Mouse (Mus musculus): ENCODE measurements around the gene Helt. TPM values are rescaled to one million over a fixed set of nuclear protein-coding genes. Genes with fewer than 3 reads are reported as not detected.
"Not testable (repeated sequence)": the region's sequence is repeated elsewhere in the genome, so short reads cannot be mapped to it uniquely, and the experiment has no call there.

Helt gene
- total and polyA plus RNA-seq, 3 experiments = not detected

- Histone ChIP-seq H3K9ac (ENCODE audit: insufficient read depth, low read depth) (no peak overlapping the region), H3K36me3 (replicated peaks in 1 of 2; ENCODE audit: control insufficient read depth in 1 of 2, insufficient read depth in 1 of 2, low read length in 1 of 2) (no peaks in the 10 kb centered on the region), H3K9me3 (replicated peaks; ENCODE audit: low read length) (no peaks in the 10 kb centered on the region), H3K4me3 (replicated peaks in 1 of 3; ENCODE audit: low read depth in 2 of 3, low read length in 2 of 3, poor library complexity in 1 of 3) (no peak overlapping the region), H3K4me2 (ENCODE audit: insufficient read depth, low read depth, poor library complexity, severe bottlenecking) (no peak overlapping the region), H3K79me2 (replicated peaks; ENCODE audit: control insufficient read depth, extremely low read depth, insufficient read depth, poor library complexity, severe bottlenecking) (no peaks in the 10 kb centered on the region), H3K27ac (ENCODE audit: insufficient read depth, low read depth) (no peak overlapping the region), H3K4me1 (ENCODE audit: control insufficient read depth in 1 of 2, insufficient read depth in 2 of 2) (peaks cover 0 to 3% of the 10 kb centered on the region in 2 experiments; a peak in 1 of 4 replicates), H3K27me3 (replicated peaks) (no peaks in the 10 kb centered on the region)
- in situ Hi-C loops (cut with MboI; ENCODE audit: low pct_ligation_motif_present, low pct_unique_long_range_greater_than_20kb, low sequenced_read_pairs) = no loop called here
- DNase-seq (ENCODE audit: extremely low read depth) = no peak
- TF ChIP-seq E2F4 (IDR thresholded peaks at IDR 0.05; ENCODE audit: insufficient replicate concordance, low read depth, low read length) = no peak
- no peak for TF ChIP-seq NRF1 (IDR thresholded peaks at IDR 0.05; ENCODE audit: low read depth, low read length)
- TF ChIP-seq POLR2AphosphoS2 (IDR thresholded peaks at IDR 0.05; ENCODE audit: low read depth, low read length) = no peak
- TF ChIP-seq TCF12 (IDR thresholded peaks at IDR 0.05; ENCODE audit: low read depth, low read length) = no peak
- TF ChIP-seq POLR2A (IDR thresholded peaks at IDR 0.05; ENCODE audit: low read depth, low read length) = no peak
- no peak for TF ChIP-seq UBTF (IDR thresholded peaks at IDR 0.05; ENCODE audit: low read depth, low read length)
- no peak for TF ChIP-seq CHD2 (IDR thresholded peaks at IDR 0.05; ENCODE audit: low read length)
- no peak for TF ChIP-seq ETS1 (conservative IDR thresholded peaks at IDR 0.05; ENCODE audit: low read depth, low read length)
- TF ChIP-seq MAFK (IDR thresholded peaks at IDR 0.05; ENCODE audit: insufficient replicate concordance, low read length) = no peak
- no peak for TF ChIP-seq ELF1 (IDR thresholded peaks at IDR 0.05; ENCODE audit: low read depth, low read length)
- TF ChIP-seq TBP (conservative IDR thresholded peaks at IDR 0.05; ENCODE audit: low read depth, low read length) = no peak
- TF ChIP-seq JUND (conservative IDR thresholded peaks at IDR 0.05; ENCODE audit: low read depth, low read length) = no peak
- TF ChIP-seq ZMIZ1 (IDR thresholded peaks at IDR 0.05; ENCODE audit: low read depth, low read length) = no peak
- TF ChIP-seq MXI1 (IDR thresholded peaks at IDR 0.05; ENCODE audit: low read depth, low read length) = no peak
- TF ChIP-seq ZC3H11A (IDR thresholded peaks at IDR 0.05; ENCODE audit: low read depth, low read length) = no peak
- no peak for TF ChIP-seq RCOR1 (conservative IDR thresholded peaks at IDR 0.05; ENCODE audit: low read depth, low read length)
- no peak for TF ChIP-seq MEF2A (IDR thresholded peaks at IDR 0.05; ENCODE audit: borderline replicate concordance, low read depth, low read length)
- no peak for TF ChIP-seq EP300 (IDR thresholded peaks at IDR 0.05; ENCODE audit: low read length)
- dilution Hi-C loops (cut with MboI; ENCODE audit: extremely low pct_ligation_motif_present, extremely low pct_unique_long_range_greater_than_20kb, low sequenced_read_pairs) = no loop called here
Measured at GRCm38 (mm10) chr8:46266801-46267200, 27.7 kb downstream of the Helt start.

GRCm38 (mm10) chr8:46264206-46264605 lies 30.3 kb downstream of the Helt start:
- in situ Hi-C loops (cut with MboI; ENCODE audit: low pct_ligation_motif_present, low pct_unique_long_range_greater_than_20kb, low sequenced_read_pairs); H3K9me3 ChIP-seq (replicated peaks; ENCODE audit: low read length); H3K27me3 ChIP-seq (replicated peaks); H3K4me3 ChIP-seq (replicated peaks in 1 of 3; ENCODE audit: low read depth in 2 of 3, low read length in 2 of 3, poor library complexity in 1 of 3); H3K4me2 ChIP-seq (ENCODE audit: insufficient read depth, low read depth, poor library complexity, severe bottlenecking); H3K36me3 ChIP-seq (replicated peaks in 1 of 2; ENCODE audit: control insufficient read depth in 1 of 2, insufficient read depth in 1 of 2, low read length in 1 of 2); dilution Hi-C loops (cut with MboI; ENCODE audit: extremely low pct_ligation_motif_present, extremely low pct_unique_long_range_greater_than_20kb, low sequenced_read_pairs); DNase-seq (ENCODE audit: extremely low read depth); H3K27ac ChIP-seq (ENCODE audit: insufficient read depth, low read depth); H3K79me2 ChIP-seq (replicated peaks; ENCODE audit: control insufficient read depth, extremely low read depth, insufficient read depth, poor library complexity, severe bottlenecking); H3K9ac ChIP-seq (ENCODE audit: insufficient read depth, low read depth); H3K4me1 ChIP-seq (ENCODE audit: control insufficient read depth in 1 of 2, insufficient read depth in 2 of 2): not testable (repeated sequence)

Data from CH12.LX (cell line).